Mouse (Mus musculus): ENCODE data around the gene Catsperz. TPM values are rescaled to one million over a fixed set of nuclear protein-coding genes. Genes with fewer than 3 reads are reported as not detected.
"Not testable (repeated sequence)": the region's sequence is repeated elsewhere in the genome, so short reads cannot be mapped to it uniquely, and the experiment has no call there.

Catsperz gene
- polyA plus RNA-seq, 1 experiment from 2014 or later = 0.80 TPM

DNA sequence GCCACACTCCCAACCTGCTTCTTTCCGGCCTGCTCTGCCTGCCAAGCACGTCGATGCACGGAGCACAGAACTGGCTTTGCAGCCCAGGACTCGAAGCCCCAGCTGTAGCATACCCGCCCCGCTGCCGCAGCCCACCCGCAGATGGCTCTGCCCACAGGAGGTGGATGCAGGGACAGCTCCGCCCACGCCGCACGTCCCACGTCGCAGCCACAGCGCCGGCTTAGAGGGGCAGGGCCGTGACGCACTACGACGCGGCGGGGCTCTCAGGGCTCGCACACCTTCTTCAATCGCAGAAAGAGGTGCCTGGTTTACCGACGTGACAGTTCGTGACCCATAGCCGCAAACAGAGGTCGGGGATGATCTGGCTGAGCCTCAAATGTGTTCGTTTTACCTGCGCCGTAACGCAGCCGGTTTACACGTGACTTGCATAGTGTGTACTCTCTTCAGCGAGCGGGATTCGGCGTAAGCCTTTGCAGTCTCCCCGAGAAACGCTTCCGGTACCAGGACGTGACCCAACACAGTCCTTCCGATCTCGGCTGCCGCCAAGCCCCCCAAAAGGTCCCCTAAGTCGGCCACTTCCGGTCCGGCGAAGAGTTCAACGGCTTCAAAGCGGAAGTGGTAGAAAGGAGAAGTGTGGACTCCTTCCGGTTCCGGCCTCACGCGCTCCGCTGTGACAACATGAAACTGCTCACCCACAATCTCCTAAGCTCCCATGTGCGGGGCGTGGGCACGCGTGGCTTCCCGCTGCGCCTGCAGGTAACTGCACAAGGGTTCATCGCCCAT lies 15.5 kb downstream of the Catsperz start, which contains the start of the genes Trmt112 and Prdx5:
Gene Trmt112, plus strand, starts transcription at position 192 of the 783 bp plus-strand sequence.
Gene Prdx5, minus strand, starts transcription at position 600 of the 783 bp plus-strand sequence.
- peak within 1 kb of the TSS; percentile 82 for H3K9ac ChIP-seq
- H3K4me2 ChIP-seq = peak within 1 kb of the TSS; percentile 90
- H3K36me3 ChIP-seq = peaks cover 57% of the 10 kb centered on the region
- peak within 1 kb of the TSS; percentile 78 for H3K4me3 ChIP-seq
- H3K4me1 ChIP-seq = peaks cover 41% of the 10 kb centered on the region
- H3K27me3 ChIP-seq (replicated peaks) = no peaks in the 10 kb centered on the region
- peak; percentile 88 for ATAC-seq
- peak within 1 kb of the TSS; percentile 98 for H3K27ac ChIP-seq
- WGBS (ENCODE audit: insufficient replicate concordance) = 1% methylated on average over 65 of the region's 65 CpGs
- no peaks in the 10 kb centered on the region for H3K9me3 ChIP-seq (replicated peaks)

DNA sequence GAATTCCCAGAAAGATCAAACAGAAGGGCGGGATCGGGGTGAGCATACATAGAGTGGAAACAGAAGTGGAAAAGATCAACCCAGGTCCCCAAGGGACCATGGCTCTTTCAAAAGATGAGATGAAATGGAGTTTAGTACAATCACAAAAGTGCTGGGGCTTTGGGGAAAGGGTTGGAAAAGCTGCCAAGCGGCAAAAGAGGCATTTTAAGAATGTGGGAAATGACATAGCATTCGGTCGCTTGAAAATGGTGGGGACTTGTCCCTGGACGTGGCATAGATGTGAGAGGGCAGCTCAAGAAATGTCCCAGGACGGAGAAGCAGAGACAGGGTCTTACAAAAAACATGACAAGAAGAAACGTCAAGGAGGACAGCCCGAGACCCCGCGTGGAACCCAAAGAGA lies 16.2 kb downstream of the Catsperz start:
- peaks cover 39% of the 10 kb centered on the region for H3K4me1 ChIP-seq
- H3K27ac ChIP-seq = peak overlapping the region; percentile 98
- H3K9ac ChIP-seq = peak overlapping the region; percentile 82
- H3K27me3 ChIP-seq (replicated peaks) = no peaks in the 10 kb centered on the region
- peaks cover 53% of the 10 kb centered on the region for H3K36me3 ChIP-seq
- peak overlapping the region; percentile 78 for H3K4me3 ChIP-seq
- H3K9me3 ChIP-seq (replicated peaks) = no peaks in the 10 kb centered on the region
- WGBS (ENCODE audit: insufficient replicate concordance) = 5% methylated on average over 11 of the region's 11 CpGs
- peak overlapping the region; percentile 90 for H3K4me2 ChIP-seq
- ATAC-seq = no peak

- peak overlapping the region; percentile 82 for H3K9ac ChIP-seq
- ATAC-seq = no peak
- H3K4me1 ChIP-seq = peaks cover 37% of the 10 kb centered on the region
- no peaks in the 10 kb centered on the region for H3K27me3 ChIP-seq (replicated peaks)
- 76% methylated on average over 7 of the region's 7 CpGs for WGBS (ENCODE audit: insufficient replicate concordance)
- H3K36me3 ChIP-seq = peaks cover 42% of the 10 kb centered on the region
- peak overlapping the region; percentile 90 for H3K4me2 ChIP-seq
- H3K4me3 ChIP-seq = peak overlapping the region; percentile 78
- peak overlapping the region; percentile 9; the same call in 1 of the 2 replicates for H3K27ac ChIP-seq
- no peaks in the 10 kb centered on the region for H3K9me3 ChIP-seq (replicated peaks)
These were observed 17.2 kb downstream of the Catsperz start for GRCm38 (mm10) chr19:6907811-6908540.

- no peak overlapping the region for H3K4me2 ChIP-seq
- H3K9me3 ChIP-seq (replicated peaks) = no peaks in the 10 kb centered on the region
- no peaks in the 10 kb centered on the region for H3K27me3 ChIP-seq (replicated peaks)
- H3K27ac ChIP-seq = no peak overlapping the region
- 79% methylated on average over 8 of the region's 8 CpGs for WGBS (ENCODE audit: insufficient replicate concordance)
- H3K9ac ChIP-seq = no peak overlapping the region
- H3K36me3 ChIP-seq = peaks cover 33% of the 10 kb centered on the region
- H3K4me3 ChIP-seq = no peak overlapping the region
- ATAC-seq = no peak
- H3K4me1 ChIP-seq = peaks cover 33% of the 10 kb centered on the region
These were observed 18.1 kb downstream of the Catsperz start for GRCm38 (mm10) chr19:6907094-6907493.

GRCm38 (mm10) chr19:6906199-6906598 lies 19.0 kb downstream of the Catsperz start:
- Histone ChIP-seq H3K9me3 (replicated peaks) (no peaks in the 10 kb centered on the region), H3K27me3 (replicated peaks) (no peaks in the 10 kb centered on the region), H3K4me1 (peaks cover 24% of the 10 kb centered on the region), H3K4me2 (no peak overlapping the region), H3K27ac (no peak overlapping the region), H3K4me3 (no peak overlapping the region), H3K9ac (no peak overlapping the region), H3K36me3 (peaks cover 24% of the 10 kb centered on the region)
- no peak for ATAC-seq
- 75% methylated on average over 3 of the region's 3 CpGs for WGBS (ENCODE audit: insufficient replicate concordance)

GRCm38 (mm10) chr19:6905498-6906159 lies 19.6 kb downstream of the Catsperz start:
- no peak for ATAC-seq
- Histone ChIP-seq H3K27me3 (replicated peaks) (no peaks in the 10 kb centered on the region), H3K27ac (no peak overlapping the region), H3K4me2 (no peak overlapping the region), H3K4me1 (peaks cover 19% of the 10 kb centered on the region), H3K36me3 (peaks cover 21% of the 10 kb centered on the region), H3K9me3 (replicated peaks) (no peaks in the 10 kb centered on the region), H3K9ac (no peak overlapping the region), H3K4me3 (no peak overlapping the region)
- WGBS (ENCODE audit: insufficient replicate concordance) = 79% methylated on average over 11 of the region's 11 CpGs

- no peak overlapping the region for H3K27ac ChIP-seq
- WGBS (ENCODE audit: insufficient replicate concordance) = 72% methylated on average over 2 of the region's 2 CpGs
These were observed 20.3 kb downstream of the Catsperz start for GRCm38 (mm10) chr19:6904846-6905245.

GRCm38 (mm10) chr19:6903031-6903430 lies 22.1 kb downstream of the Catsperz start:
- Histone ChIP-seq H3K4me2 (no peak overlapping the region), H3K9me3 (replicated peaks) (peaks cover 5% of the 10 kb centered on the region; the same call in 1 of the 2 replicates), H3K36me3 (peaks cover 21% of the 10 kb centered on the region), H3K27ac (no peak overlapping the region), H3K4me1 (peaks cover 8% of the 10 kb centered on the region), H3K4me3 (no peak overlapping the region), H3K9ac (no peak overlapping the region), H3K27me3 (replicated peaks) (no peaks in the 10 kb centered on the region)
- no peak for ATAC-seq
- 85% methylated on average over 1 of the region's 1 CpGs for WGBS (ENCODE audit: insufficient replicate concordance)

More at GRCm38 (mm10) chr19:6904846-6905245, 20.3 kb downstream of the Catsperz start:
- H3K9ac ChIP-seq = no peak overlapping the region
- no peaks in the 10 kb centered on the region for H3K27me3 ChIP-seq (replicated peaks)
- peaks cover 21% of the 10 kb centered on the region for H3K36me3 ChIP-seq
- no peak for ATAC-seq
- H3K4me3 ChIP-seq = no peak overlapping the region
- H3K4me1 ChIP-seq = peaks cover 19% of the 10 kb centered on the region
- H3K9me3 ChIP-seq (replicated peaks) = peaks cover 5% of the 10 kb centered on the region; the same call in 1 of the 2 replicates
- no peak overlapping the region for H3K4me2 ChIP-seq

GRCm38 (mm10) chr19:6899641-6900040 lies 25.5 kb downstream of the Catsperz start:
- peaks cover 5% of the 10 kb centered on the region; the same call in 1 of the 2 replicates for H3K9me3 ChIP-seq (replicated peaks)
- no peaks in the 10 kb centered on the region for H3K27me3 ChIP-seq (replicated peaks)
- no peaks in the 10 kb centered on the region for H3K36me3 ChIP-seq
- no peak overlapping the region for H3K9ac ChIP-seq
- H3K4me2 ChIP-seq = no peak overlapping the region
- H3K27ac ChIP-seq = no peak overlapping the region
- no peaks in the 10 kb centered on the region for H3K4me1 ChIP-seq
- H3K4me3 ChIP-seq = no peak overlapping the region
- ATAC-seq = no peak
- WGBS (ENCODE audit: insufficient replicate concordance) = 71% methylated on average over 4 of the region's 4 CpGs

DNA sequence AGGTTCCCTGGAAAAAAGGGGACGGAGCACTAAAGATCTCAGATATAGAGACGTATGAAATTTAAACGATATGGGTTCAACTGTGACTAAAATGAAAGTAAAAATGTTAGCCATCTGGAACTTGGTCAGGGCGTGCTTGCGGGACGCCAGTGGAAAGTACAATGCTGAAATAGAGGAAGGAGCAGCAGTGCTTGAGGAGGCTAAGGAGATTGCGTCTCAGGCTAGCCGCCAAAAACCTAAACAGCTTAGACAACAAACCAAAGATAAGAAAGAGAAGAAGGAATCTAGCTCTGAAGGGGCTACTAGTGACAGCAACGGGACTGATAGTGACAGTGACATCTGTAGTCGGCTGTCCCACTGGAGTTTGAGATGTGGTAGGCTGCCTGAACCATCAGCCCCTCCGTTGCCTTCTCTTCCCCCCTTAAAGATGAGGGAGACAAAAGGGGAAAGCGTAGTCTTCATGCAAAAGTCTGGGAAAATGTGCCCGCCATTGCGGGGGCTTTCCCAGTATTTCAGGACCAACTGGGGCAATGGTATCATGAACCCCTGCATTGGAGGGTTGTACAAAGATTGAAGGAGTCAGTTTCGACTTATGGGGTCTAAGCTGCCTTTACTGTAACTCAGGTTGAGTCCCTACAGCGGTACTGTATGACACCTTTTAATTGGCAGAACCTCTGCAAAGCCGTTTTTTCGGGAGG lies 29.4 kb downstream of the Catsperz start:
- H3K36me3 ChIP-seq; H3K27me3 ChIP-seq (replicated peaks); ATAC-seq; H3K4me1 ChIP-seq; H3K27ac ChIP-seq; H3K9me3 ChIP-seq (replicated peaks); H3K9ac ChIP-seq; H3K4me3 ChIP-seq: not testable (repeated sequence)
- H3K4me2 ChIP-seq = peak overlapping the region; percentile 12; the same call in 1 of the 2 replicates
- 63% methylated on average over 18 of the region's 18 CpGs for WGBS (ENCODE audit: insufficient replicate concordance)

- Histone ChIP-seq H3K4me2 (no peak overlapping the region), H3K9me3 (replicated peaks) (no peaks in the 10 kb centered on the region), H3K36me3 (no peaks in the 10 kb centered on the region), H3K27ac (no peak overlapping the region), H3K9ac (no peak overlapping the region), H3K4me1 (no peaks in the 10 kb centered on the region), H3K27me3 (replicated peaks) (no peaks in the 10 kb centered on the region), H3K4me3 (no peak overlapping the region)
- no peak for ATAC-seq
- WGBS (ENCODE audit: insufficient replicate concordance) = 84% methylated on average over 14 of the region's 14 CpGs
These were observed 31.3 kb downstream of the Catsperz start for GRCm38 (mm10) chr19:6893731-6894451.

Data from liver, embryonic 12.5 days (tissue).